Mouse (Mus musculus): ENCODE data around the gene Macrod2. TPM values are rescaled to one million over a fixed set of nuclear protein-coding genes. Genes with fewer than 3 reads are reported as not detected.

Gene Macrod2
- polyA plus RNA-seq, 1 experiment from 2014 or later = 40.0 TPM

DNA sequence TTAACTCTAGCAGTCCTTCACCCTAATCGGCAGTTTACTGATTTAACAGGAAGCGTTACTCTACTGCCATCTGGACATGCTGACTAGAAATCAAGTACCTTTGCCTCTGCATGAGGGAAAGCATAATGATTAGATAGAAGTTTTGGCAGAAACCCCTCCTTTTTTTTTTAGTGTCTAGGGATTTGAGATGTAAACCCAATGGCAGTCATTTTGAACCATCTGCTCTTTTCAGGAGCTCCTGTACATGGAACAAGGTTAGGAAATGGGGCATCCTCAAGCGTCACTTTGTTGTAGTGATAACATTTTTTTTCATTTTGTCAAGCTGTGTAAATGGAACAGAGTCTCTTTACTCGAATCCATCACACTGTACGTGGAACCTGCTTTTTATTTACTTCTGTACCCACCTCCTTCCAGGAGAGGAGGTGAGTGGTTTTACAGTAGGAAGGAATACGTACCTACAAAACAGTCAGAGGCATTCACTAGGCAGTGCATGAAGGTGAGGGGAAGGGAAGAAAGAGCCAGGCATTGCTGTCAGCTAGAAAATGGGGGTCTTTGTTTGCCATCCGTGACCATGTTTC, 503.4 kb downstream of the Macrod2 start:
- WGBS = 54% methylated on average over 7 of the region's 7 CpGs
- Histone ChIP-seq H3K27me3 (replicated peaks) (no peaks in the 10 kb centered on the region), H3K9ac (no peak overlapping the region), H3K36me3 (no peaks in the 10 kb centered on the region), H3K9me3 (no peaks in the 10 kb centered on the region), H3K4me3 (replicated peaks) (no peak overlapping the region), H3K27ac (0 out of 2 replicates have a peak overlapping the region, but pooled peaks have one; percentile 6), H3K4me1 (replicated peaks) (no peaks in the 10 kb centered on the region), H3K4me2 (replicated peaks) (no peak overlapping the region; the same call in 1 of the 2 replicates)
- peak; percentile 16; the same call in 1 of the 2 replicates for ATAC-seq

DNA sequence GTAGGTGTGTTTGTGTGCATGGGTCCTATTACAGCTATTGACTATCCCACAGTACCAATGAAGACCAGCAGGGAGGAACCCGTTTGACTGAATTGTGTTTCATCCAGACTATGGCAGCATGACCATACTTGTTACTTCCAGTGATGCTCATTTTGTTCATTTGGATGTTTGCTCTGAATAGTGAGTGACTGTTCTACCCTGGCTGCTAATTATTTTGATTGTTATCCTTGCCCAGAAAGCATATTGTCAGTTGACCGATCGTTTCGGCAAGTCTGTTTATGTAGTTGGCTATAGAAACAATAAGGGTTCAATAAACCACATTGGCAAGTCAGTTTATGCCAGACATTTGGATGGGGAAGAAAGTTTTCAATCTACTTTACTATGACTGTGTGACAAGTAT, 510.2 kb downstream of the Macrod2 start:
- no peak overlapping the region for H3K4me3 ChIP-seq (replicated peaks)
- H3K9me3 ChIP-seq = no peaks in the 10 kb centered on the region
- no peak for ATAC-seq
- H3K36me3 ChIP-seq = no peaks in the 10 kb centered on the region
- 87% methylated on average over 4 of the region's 4 CpGs for WGBS
- no peak overlapping the region for H3K27ac ChIP-seq
- no peaks in the 10 kb centered on the region for H3K4me1 ChIP-seq (replicated peaks)
- no peak overlapping the region for H3K9ac ChIP-seq
- H3K4me2 ChIP-seq (replicated peaks) = no peak overlapping the region
- no peaks in the 10 kb centered on the region for H3K27me3 ChIP-seq (replicated peaks)

GRCm38 (mm10) chr2:140906123-140906522, 511.0 kb downstream of the Macrod2 start:
- Histone ChIP-seq H3K4me1 (replicated peaks) (no peaks in the 10 kb centered on the region), H3K36me3 (no peaks in the 10 kb centered on the region), H3K4me2 (replicated peaks) (no peak overlapping the region), H3K27ac (no peak overlapping the region), H3K9ac (no peak overlapping the region), H3K9me3 (no peaks in the 10 kb centered on the region), H3K4me3 (replicated peaks) (no peak overlapping the region), H3K27me3 (replicated peaks) (no peaks in the 10 kb centered on the region)
- no peak for ATAC-seq
- 68% methylated on average over 3 of the region's 3 CpGs for WGBS

- Histone ChIP-seq H3K4me3 (replicated peaks) (no peak overlapping the region), H3K27me3 (replicated peaks) (no peaks in the 10 kb centered on the region), H3K27ac (no peak overlapping the region), H3K9ac (no peak overlapping the region), H3K4me1 (replicated peaks) (no peaks in the 10 kb centered on the region), H3K36me3 (no peaks in the 10 kb centered on the region), H3K4me2 (replicated peaks) (no peak overlapping the region), H3K9me3 (no peaks in the 10 kb centered on the region)
- 79% methylated on average over 6 of the region's 6 CpGs for WGBS
- no peak for ATAC-seq
These were observed 516.4 kb downstream of the Macrod2 start for GRCm38 (mm10) chr2:140911463-140911862.

GRCm38 (mm10) chr2:140912179-140912578, 517.1 kb downstream of the Macrod2 start:
- peak; percentile 25; the same call in 1 of the 2 replicates for ATAC-seq
- Histone ChIP-seq H3K4me1 (replicated peaks) (no peaks in the 10 kb centered on the region), H3K4me2 (replicated peaks) (no peak overlapping the region), H3K27me3 (replicated peaks) (no peaks in the 10 kb centered on the region), H3K9ac (no peak overlapping the region), H3K9me3 (no peaks in the 10 kb centered on the region), H3K27ac (no peak overlapping the region), H3K4me3 (replicated peaks) (no peak overlapping the region), H3K36me3 (no peaks in the 10 kb centered on the region)
- 40% methylated on average over 1 of the region's 1 CpGs for WGBS

DNA sequence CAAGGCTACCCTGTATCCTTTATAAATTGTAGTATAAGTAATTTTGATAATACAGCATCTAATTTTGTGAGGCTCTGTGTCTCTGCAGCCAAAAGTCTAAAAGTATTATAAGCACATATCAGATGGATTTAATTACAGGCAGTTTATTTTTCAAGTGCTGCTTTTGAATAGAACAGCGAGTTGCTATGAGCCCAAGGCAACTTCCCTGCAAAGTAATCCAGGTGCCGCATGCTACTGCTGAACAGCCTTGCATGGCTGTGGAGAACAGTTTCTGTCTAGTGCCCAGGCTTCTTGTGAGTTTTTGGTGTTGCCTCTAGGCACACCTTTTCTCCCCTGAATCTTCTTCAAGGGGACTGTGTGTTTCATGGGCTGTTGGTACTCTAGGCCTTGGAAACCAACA, 517.8 kb downstream of the Macrod2 start:
- WGBS = 86% methylated on average over 2 of the region's 2 CpGs
- H3K4me3 ChIP-seq (replicated peaks) = no peak overlapping the region
- no peaks in the 10 kb centered on the region for H3K4me1 ChIP-seq (replicated peaks)
- H3K9ac ChIP-seq = no peak overlapping the region
- no peak for ATAC-seq
- no peaks in the 10 kb centered on the region for H3K36me3 ChIP-seq
- no peaks in the 10 kb centered on the region for H3K9me3 ChIP-seq
- no peak overlapping the region for H3K4me2 ChIP-seq (replicated peaks)
- H3K27me3 ChIP-seq (replicated peaks) = no peaks in the 10 kb centered on the region
- no peak overlapping the region for H3K27ac ChIP-seq

GRCm38 (mm10) chr2:140913679-140914412, 518.7 kb downstream of the Macrod2 start:
- Histone ChIP-seq H3K4me2 (replicated peaks) (no peak overlapping the region), H3K27ac (no peak overlapping the region), H3K27me3 (replicated peaks) (no peaks in the 10 kb centered on the region), H3K4me3 (replicated peaks) (no peak overlapping the region), H3K4me1 (replicated peaks) (no peaks in the 10 kb centered on the region), H3K9ac (no peak overlapping the region), H3K36me3 (no peaks in the 10 kb centered on the region), H3K9me3 (no peaks in the 10 kb centered on the region)
- no peak for ATAC-seq
- 76% methylated on average over 7 of the region's 7 CpGs for WGBS

DNA sequence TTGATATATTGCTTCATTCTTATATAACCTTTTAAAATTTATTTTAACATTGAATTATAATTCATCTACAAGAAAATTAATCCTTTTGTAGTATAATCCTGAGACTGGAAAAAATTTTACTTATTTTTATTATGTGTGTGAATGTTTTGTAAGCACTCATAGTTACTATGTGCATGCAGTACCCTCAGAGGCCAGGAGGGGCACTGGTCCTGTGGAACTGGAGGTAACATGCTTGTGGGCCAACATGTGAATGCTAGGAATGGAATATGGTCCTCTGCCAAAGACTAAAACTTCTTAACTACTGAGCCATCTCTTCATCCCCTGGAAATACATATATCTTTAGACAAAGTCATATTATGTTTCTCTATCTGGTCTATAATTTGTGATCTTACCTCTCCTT, 531.8 kb downstream of the Macrod2 start:
- ATAC-seq = no peak
- no peaks in the 10 kb centered on the region for H3K9me3 ChIP-seq
- no peak overlapping the region for H3K4me2 ChIP-seq (replicated peaks)
- H3K4me1 ChIP-seq (replicated peaks) = no peaks in the 10 kb centered on the region
- H3K27ac ChIP-seq = no peak overlapping the region
- no peak overlapping the region for H3K9ac ChIP-seq
- H3K4me3 ChIP-seq (replicated peaks) = no peak overlapping the region
- no peaks in the 10 kb centered on the region for H3K27me3 ChIP-seq (replicated peaks)
- no peaks in the 10 kb centered on the region for H3K36me3 ChIP-seq

DNA sequence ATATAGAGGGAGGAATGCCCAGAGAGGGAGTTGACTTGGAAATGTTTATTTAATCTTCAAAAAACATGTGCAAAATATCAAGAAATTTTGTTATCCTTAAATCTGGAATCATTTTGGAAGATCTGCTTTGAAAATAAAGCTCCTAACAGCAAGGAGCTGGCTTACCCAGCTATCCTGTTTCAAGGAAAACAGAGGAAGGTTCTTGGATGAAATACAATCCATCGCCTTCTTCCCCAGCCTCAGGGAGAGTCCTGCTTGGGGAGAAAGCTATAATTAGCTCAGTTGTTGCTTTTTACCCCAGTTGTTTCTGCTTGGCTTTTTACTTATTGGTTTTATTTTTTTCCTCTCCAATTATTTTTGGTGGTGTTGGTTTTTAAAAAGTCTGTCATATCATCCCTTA, 539.4 kb downstream of the Macrod2 start:
- Histone ChIP-seq H3K4me3 (replicated peaks) (no peak overlapping the region), H3K4me2 (replicated peaks) (no peak overlapping the region), H3K36me3 (no peaks in the 10 kb centered on the region), H3K4me1 (replicated peaks) (no peaks in the 10 kb centered on the region), H3K9ac (no peak overlapping the region), H3K27me3 (replicated peaks) (no peaks in the 10 kb centered on the region), H3K27ac (no peak overlapping the region), H3K9me3 (no peaks in the 10 kb centered on the region; the same call in 1 of the 2 replicates)
- 74% methylated on average over 1 of the region's 1 CpGs for WGBS
- ATAC-seq = no peak

DNA sequence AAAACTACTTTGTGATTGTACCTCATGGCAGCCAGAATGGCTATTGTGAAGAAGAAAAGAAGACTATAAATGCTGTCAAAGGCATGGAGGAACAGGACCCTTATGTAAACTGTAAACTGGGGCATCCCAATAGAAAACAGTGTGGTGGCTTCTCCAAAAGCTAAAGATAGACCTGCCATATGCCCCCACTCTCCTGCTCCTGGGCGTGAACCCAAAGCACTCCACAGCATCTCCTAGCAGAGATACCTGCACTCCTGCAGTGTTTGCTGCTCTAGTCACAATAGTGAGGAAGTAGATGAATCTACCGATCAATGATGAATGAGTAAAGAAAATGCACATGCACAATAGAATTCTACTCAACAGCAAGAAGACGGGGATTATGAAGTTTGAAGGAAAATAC, 554.4 kb downstream of the Macrod2 start:
- ATAC-seq = no peak
- Histone ChIP-seq H3K4me1 (replicated peaks) (no peaks in the 10 kb centered on the region), H3K27me3 (replicated peaks) (no peaks in the 10 kb centered on the region), H3K9ac (no peak overlapping the region), H3K4me3 (replicated peaks) (no peak overlapping the region), H3K4me2 (replicated peaks) (no peak overlapping the region), H3K9me3 (no peaks in the 10 kb centered on the region), H3K36me3 (no peaks in the 10 kb centered on the region), H3K27ac (no peak overlapping the region)
- 95% methylated on average over 3 of the region's 3 CpGs for WGBS

- no peak overlapping the region for H3K4me3 ChIP-seq (replicated peaks)
- no peak overlapping the region for H3K27ac ChIP-seq
- ATAC-seq = no peak
- H3K9me3 ChIP-seq = no peaks in the 10 kb centered on the region
- H3K36me3 ChIP-seq = no peaks in the 10 kb centered on the region
- H3K27me3 ChIP-seq (replicated peaks) = no peaks in the 10 kb centered on the region
- H3K4me2 ChIP-seq (replicated peaks) = no peak overlapping the region
- H3K9ac ChIP-seq = no peak overlapping the region
- H3K4me1 ChIP-seq (replicated peaks) = no peaks in the 10 kb centered on the region
- 74% methylated on average over 2 of the region's 2 CpGs for WGBS
These were observed 564.1 kb downstream of the Macrod2 start for GRCm38 (mm10) chr2:140959246-140959645.

GRCm38 (mm10) chr2:140970181-140970580, 575.1 kb downstream of the Macrod2 start:
- Histone ChIP-seq H3K27ac (no peak overlapping the region), H3K9me3 (no peaks in the 10 kb centered on the region), H3K36me3 (no peaks in the 10 kb centered on the region), H3K27me3 (replicated peaks) (no peaks in the 10 kb centered on the region), H3K9ac (no peak overlapping the region), H3K4me2 (replicated peaks) (no peak overlapping the region), H3K4me1 (replicated peaks) (no peaks in the 10 kb centered on the region), H3K4me3 (replicated peaks) (no peak overlapping the region)
- no peak for ATAC-seq
- 85% methylated on average over 2 of the region's 2 CpGs for WGBS

- Histone ChIP-seq H3K4me2 (replicated peaks) (no peak overlapping the region), H3K27me3 (replicated peaks) (no peaks in the 10 kb centered on the region), H3K27ac (no peak overlapping the region), H3K9ac (no peak overlapping the region), H3K4me1 (replicated peaks) (no peaks in the 10 kb centered on the region), H3K36me3 (no peaks in the 10 kb centered on the region), H3K4me3 (replicated peaks) (no peak overlapping the region), H3K9me3 (no peaks in the 10 kb centered on the region)
- no peak for ATAC-seq
- 61% methylated on average over 5 of the region's 5 CpGs for WGBS
These were observed 576.7 kb downstream of the Macrod2 start for GRCm38 (mm10) chr2:140971845-140972244.

Data from intestine, embryonic 15.5 days (tissue).